Mouse (Mus musculus): ENCODE measurements around the gene Abi1.
A peak's percentile ranks its signal among the peaks of the same experiment; 100 is the strongest.
"Not testable (repeated sequence)": the region's sequence is repeated elsewhere in the genome, so short reads cannot be mapped to it uniquely, and the experiment has no call there.

Gene Abi1

DNA sequence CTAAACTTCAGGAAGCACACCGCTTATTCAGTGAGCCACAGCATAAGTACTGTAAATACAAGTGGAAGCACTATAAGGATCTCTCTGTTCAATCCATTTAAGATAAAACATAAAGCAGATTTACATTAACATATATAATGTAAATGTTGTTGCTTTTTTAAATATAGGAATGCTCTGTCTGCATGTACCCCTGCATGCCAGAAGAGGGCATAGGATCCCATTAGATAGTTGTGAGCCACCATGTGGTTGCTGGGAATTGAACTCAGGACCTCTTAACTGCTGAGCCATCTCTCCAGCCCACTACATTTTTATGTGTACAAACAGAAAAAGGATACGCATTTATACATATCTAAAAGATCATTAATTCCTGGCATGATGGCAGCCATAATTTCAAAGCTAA is 78.4 kb downstream of the Abi1 start:
- DNase-seq (ENCODE audit: low spot score) = no peak

DNA sequence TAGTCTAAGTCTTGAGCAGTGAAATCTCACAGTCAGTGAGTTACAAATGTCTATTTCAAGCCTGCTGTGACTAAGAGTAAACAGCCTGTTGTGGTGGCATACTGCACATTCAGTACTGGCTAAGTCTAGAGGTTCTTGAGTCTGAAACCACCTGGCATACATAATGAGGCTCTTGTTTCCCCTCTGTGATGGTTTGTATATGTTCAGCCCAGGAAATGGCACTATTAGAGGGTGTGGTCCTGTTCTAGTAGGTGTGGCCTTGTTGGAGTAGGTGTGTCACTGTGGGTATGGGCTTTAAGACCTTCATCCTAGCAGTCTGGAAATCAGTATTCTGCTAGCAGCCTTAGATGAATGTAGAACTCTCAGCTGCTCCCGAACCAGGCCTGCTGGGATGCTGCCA is 82.6 kb downstream of the Abi1 start:
- no peak for DNase-seq (ENCODE audit: low spot score)

DNA sequence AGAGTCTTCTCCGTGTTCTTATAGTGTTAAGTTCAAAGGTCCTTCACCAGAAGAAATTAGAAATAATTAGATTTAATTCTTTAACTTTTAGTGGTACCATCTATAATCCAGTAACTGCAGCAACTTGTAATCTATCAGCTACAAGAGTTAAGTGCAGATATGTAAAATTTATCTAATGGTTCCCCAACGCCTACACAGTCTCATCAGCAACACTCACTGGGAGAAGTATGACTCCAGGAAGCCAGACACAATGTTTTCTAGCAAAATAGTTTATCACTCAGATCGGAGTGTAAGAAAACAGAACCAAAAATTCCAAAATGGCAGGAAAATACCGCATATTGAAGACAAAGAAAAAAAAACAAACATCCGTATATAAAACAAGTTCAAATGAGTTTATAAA is 84.1 kb downstream of the Abi1 start:
- DNase-seq (ENCODE audit: low spot score) = no peak

DNA sequence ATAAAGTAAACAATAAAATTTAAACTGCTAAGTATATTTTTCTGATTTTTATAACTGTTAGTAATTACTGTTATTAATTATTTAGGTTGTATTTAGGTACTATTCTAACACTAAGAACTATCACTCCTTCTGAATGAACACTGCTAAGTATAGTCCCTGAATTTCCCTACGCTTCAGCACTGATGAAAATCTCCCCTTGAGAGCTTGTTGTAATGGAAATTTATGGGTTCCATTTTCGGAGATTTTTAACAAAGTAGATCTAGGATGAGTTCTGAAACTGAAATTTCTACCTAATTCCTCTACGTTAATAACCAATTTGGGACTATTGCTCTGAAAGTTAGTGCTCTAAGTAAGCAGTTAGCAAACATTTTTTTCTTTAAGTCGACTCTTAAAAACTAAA is 85.8 kb downstream of the Abi1 start:
- DNase-seq (ENCODE audit: low spot score) = no peak

DNA sequence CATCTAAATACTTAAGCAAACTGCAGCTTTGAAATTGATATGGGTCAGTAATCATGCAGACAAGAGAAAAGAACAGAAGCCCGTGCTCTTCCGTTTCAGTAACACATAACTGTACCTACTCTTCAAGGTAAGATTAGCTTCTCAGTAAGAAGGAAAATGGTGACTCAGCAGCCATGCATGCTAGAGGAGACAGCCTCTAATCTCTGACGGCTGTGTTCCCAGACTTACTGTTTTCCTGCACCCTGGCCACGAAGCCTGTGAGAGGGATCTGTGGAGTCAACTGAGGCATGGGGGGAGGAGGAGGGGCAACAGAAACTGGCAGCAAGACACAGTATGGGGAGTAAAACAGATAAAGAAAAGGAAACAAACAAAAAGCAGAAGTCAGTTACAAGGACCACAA is 90.1 kb downstream of the Abi1 start:
- peak; percentile 3 for DNase-seq (ENCODE audit: low spot score)

DNA sequence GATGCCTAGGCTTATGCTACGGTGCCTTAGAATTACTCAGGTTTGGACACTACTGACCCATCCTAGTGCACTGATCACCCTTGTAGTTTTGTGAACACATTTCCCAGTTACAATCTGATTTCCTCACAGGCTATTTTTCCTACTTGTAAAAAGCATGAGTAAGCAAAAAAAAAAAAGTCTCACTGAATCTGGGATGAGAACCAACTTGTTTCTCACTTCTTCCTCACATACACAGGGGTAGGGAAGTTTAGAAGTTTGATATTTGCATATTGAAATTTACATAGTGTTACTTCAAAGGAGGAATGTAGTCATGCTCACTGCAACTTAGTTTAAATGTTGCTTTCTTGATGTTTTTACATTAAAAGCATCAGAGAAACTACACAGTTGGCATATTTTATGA is 106.5 kb downstream of the Abi1 start:
- no peak for DNase-seq (ENCODE audit: low spot score)

DNA sequence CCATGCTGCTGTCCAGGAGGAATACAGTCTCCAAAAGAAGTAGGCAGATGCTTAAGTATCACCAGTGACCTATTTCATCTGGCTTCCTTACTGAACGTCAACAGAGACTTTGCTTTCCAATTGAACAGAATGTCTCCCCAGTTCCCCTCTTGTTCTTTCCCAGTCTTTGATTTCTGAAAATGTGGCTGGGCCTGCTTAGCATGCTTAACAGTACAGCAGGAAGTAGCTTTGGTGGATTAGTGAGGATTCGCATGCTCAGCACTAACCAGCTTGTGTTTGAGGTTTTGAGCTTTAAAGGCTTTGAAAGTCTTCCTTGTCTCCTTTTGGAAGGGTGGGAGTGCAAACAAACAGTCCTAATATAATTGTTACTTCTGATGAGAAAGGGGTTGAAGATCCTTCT is 111.8 kb downstream of the Abi1 start:
- no peak for DNase-seq (ENCODE audit: low spot score)

DNA sequence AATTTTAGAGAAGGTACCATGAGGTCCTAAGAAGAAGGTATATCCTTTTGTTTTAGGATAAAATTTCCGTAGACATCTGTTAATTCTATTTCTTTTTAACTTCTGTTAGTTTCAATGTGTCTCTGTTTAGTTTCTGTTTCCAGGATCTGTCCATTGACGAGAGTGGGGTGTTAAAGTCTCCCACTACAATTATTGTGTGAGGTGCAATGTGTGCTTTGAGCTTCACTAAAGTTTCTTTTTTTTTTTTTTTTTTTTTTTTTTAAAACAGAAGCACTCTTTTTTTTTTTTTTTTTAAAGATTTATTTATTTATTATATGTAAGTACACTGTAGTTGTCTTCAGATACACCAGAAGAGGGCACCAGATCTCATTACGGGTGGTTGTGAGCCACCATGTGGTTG is 114.1 kb downstream of the Abi1 start:
- DNase-seq (ENCODE audit: low spot score) = not testable (repeated sequence)

DNA sequence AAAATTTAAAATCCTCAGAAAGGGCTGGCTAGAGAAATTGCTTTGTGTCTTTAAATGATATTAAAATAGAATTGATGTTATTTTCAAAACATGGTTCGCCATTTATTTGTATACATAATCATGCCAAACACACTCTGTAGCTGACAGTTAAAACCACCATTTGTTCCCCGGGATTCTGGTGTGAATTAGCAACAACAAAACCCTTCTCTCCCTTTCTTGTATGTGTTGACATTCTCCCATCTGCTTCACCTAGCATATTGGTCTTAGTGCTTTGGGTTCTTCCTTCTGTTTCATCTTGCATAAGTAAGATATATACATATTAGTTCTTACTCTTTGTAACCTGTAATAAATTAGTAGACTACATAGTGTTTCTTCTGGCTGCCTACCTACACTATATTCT is 121.4 kb downstream of the Abi1 start:
- no peak for DNase-seq (ENCODE audit: low spot score)

DNA sequence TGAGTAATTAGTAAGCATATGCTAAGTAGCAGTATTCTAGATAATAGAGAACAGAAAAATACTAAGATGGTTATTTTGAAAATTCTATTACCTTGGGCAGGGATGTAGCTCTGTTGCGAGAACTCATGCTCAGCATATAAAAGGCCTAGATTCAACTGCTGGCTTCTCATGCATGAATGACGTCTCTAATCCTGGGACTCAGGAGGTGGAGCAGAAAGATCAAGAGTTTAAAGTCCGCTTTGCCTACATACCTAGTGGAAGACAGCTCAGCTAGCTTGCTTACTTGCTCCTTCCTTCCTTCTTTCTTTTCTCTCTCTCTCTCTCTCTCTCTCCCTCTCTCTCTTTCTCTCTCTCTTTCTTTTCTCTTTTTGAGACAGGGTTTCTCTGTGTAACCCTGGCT is 125.6 kb downstream of the Abi1 start:
- peak; percentile 16 for DNase-seq (ENCODE audit: low spot score)

DNA sequence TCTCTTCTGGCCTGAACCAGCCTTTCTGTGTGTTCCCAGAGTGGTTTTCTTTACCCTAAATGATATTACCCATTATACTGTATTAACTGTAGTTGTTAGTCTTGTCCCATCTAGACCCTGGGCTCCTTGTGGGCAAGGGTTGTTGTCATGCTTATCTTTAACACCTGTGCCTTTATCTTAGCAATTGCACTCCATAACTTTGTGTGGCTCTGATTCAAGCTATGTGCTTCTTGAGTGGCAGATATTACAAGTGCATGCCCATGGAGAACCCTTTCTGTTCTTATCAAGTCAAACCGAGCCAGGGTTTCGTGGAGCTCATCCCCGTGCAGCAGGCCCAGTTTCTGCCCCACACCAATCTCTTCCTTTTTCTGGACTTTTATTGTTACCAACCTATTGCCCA is 136.1 kb downstream of the Abi1 start:
- DNase-seq (ENCODE audit: low spot score) = no peak

DNA sequence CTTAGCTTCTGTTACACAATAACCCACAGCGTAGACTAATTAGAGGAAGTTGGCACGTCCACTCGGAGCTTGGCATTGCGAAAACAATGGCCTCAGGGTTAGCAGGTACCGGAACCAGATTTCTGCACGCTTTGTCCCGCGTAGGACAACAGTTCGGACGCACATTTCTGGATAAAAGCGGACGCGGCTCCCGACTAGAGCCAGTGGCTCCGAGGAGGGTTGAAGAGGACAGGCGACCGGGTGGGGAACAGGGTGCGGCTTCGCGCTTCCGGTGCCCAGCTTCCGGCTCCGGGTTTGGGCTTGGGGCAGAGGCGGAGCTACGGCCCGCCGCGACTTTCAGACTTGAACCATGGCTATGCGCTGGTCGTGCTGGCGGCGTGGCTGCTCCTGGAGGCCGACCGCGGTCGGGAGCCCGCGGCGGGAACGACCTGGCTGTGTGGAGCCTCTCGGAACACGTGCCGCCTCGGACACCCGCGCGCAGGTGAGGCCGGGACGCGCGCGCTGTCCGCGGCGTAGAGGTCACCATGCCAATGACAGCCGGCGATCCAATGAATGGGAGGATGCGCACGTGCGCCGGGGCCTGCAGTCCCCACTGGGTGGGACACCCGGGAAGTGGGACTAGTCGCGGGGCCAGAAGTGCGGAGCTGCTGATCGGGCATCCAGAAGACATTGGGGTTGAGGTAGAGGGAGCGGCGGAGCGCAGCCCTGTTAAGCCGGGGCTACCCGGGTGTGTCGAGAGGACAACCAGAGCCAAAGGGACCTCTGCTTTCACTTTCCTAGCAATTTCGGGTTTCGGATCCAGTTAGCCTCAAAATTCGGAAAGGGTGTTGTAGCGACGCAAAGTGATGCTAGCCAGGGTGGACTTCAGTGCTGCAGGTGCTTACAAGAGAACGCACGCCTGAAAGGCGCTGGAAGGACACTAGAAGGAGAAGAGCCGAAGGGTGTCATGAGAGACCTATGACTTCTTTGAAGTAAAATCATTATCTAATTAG is 144.5 kb downstream of the Abi1 start, which contains the start of gene Pdss1:
Pdss1 (plus strand) TSS at position 241 of the 992 bp plus-strand sequence.
- DNase-seq (ENCODE audit: low spot score) = peak; percentile 92

DNA sequence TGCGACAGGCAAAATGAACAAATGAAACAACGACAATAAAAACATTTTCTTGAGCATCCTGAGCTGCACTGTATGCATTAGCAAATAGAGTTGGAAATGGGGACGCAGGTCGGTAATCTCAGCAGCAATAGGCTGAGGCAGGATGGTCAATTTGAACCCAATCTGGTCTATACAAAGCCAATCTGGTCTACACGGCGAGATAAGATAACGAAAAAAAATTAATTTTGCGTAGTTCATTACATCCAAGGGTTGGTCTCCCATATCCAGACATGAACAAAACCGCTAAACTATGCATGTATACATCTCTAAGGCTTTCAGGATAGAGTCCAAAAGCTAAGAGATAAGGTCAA is 145.1 kb downstream of the Abi1 start:
- DNase-seq (ENCODE audit: low spot score) = no peak
